ENCODE assay signal across 26 mouse cellular contexts in genomic region chr9:116333956-116334463, GRCm38 (mm10).
A peak's percentile ranks its signal among the peaks of the same experiment; 100 is the strongest.
DNase-seq lines count a peak whose midpoint lies in the region; ATAC-seq and TF ChIP-seq lines count a peak whose summit lies in the region.
"Had no signal": no experiment of that assay in that cellular context is flagged by ENCODE, and none has a peak within 500 bp of the region (broad histone marks: within the 10 kb centered on the region; RNA-seq: fewer than 3 reads in every experiment).

No protein-coding gene starts in this region.

- no peaks in the 10 kb centered on the region; the same call in 1 of the 2 replicates for H3K4me1 ChIP-seq in lung, postnatal 0 days (ENCODE audit: insufficient read depth, low read depth, low read length)
- H3K4me1 ChIP-seq: embryonic facial prominence, embryonic 13.5 days; forebrain, embryonic 13.5 days; heart, embryonic 15.5 days; hindbrain, embryonic 13.5 days had no signal

- no peaks in the 10 kb centered on the region for H3K9me3 ChIP-seq in lung, postnatal 0 days (ENCODE audit: low read length)
- H3K9me3 ChIP-seq: embryonic facial prominence, embryonic 13.5 days; forebrain, embryonic 13.5 days; heart, embryonic 15.5 days; hindbrain, embryonic 13.5 days; kidney, embryonic 15.5 days had no signal

- no peak for TF ChIP-seq CTCF in lung, postnatal 0 days (IDR thresholded peaks at IDR 0.05)

- H3K27ac ChIP-seq in lung, postnatal 0 days (ENCODE audit: low read length) = peak overlapping the region; percentile 20; the same call in 1 of the 2 replicates
- H3K27ac ChIP-seq: embryonic facial prominence, embryonic 13.5 days; forebrain, embryonic 13.5 days; heart, embryonic 15.5 days; hindbrain, embryonic 13.5 days; kidney, embryonic 15.5 days had no signal

- ATAC-seq in CD4-positive, CD25-positive, alpha-beta regulatory T cell, adult 4 months = no peak
- ATAC-seq in lung, postnatal 0 days = peak; percentile 62; the same call in 1 of the 2 replicates
- ATAC-seq: forebrain, embryonic 13.5 days had no signal

- H3K4me3 ChIP-seq in lung, postnatal 0 days (ENCODE audit: low read depth, low read length) = no peak overlapping the region
- H3K4me3 ChIP-seq: embryonic facial prominence, embryonic 13.5 days; forebrain, embryonic 13.5 days; heart, embryonic 15.5 days; hindbrain, embryonic 13.5 days; kidney, embryonic 15.5 days had no signal

- 38% methylated on average over 6 of the region's 6 CpGs for WGBS in lung, postnatal 0 days

- no peaks in the 10 kb centered on the region for H3K36me3 ChIP-seq in lung, postnatal 0 days (ENCODE audit: insufficient read depth, low read length)
- H3K36me3 ChIP-seq: embryonic facial prominence, embryonic 13.5 days; heart, embryonic 15.5 days; hindbrain, embryonic 13.5 days; kidney, embryonic 15.5 days had no signal

- H3K4me2 ChIP-seq in lung, postnatal 0 days (replicated peaks; ENCODE audit: low read depth, low read length) = no peak overlapping the region
- H3K4me2 ChIP-seq: embryonic facial prominence, embryonic 13.5 days; forebrain, embryonic 13.5 days; heart, embryonic 15.5 days; hindbrain, embryonic 13.5 days; kidney, embryonic 15.5 days had no signal

- peak; percentile 89 for TF ChIP-seq EP300 in lung, postnatal 0 days (IDR thresholded peaks at IDR 0.05)

- peak; percentile 14 for DNase-seq in CD4-positive, CD25-positive, alpha-beta regulatory T cell, adult 2 months (ENCODE audit: low read depth, low spot score)
- peak; percentile 87 for DNase-seq in heart, adult 11 months
- DNase-seq in heart, postnatal 10 days = no peak
- peak; percentile 62 for DNase-seq in lung, postnatal 0 days (ENCODE audit: low spot score)
- DNase-seq in lung, postnatal 4 days = no peak
- DNase-seq in right cerebral cortex, adult 2 months (ENCODE audit: low spot score in 2 of 2) = no peak
- no peak for DNase-seq in spleen, postnatal 10 days (ENCODE audit: low spot score in 2 of 2)
- DNase-seq: adrenal gland, adult 2 months; cerebellum, adult 11-12 months; cerebellum, adult 9-11 months; embryo, embryonic 11 days; heart, postnatal 4 days; kidney, adult 18-20 months; kidney, postnatal 25 days; liver; lung, postnatal 10 days; midbrain, embryonic 14.5 days; spleen, adult 18-20 months; thymus, adult 2 months; thymus, postnatal 36 days had no signal

- intact Hi-C loops in heart, postnatal 10 days (cut with DNase I) = no loop called here

- H3K27me3 ChIP-seq in lung, postnatal 0 days (replicated peaks; ENCODE audit: insufficient read depth, low read length) = no peaks in the 10 kb centered on the region
- H3K27me3 ChIP-seq: embryonic facial prominence, embryonic 13.5 days; forebrain, embryonic 13.5 days; heart, embryonic 15.5 days; hindbrain, embryonic 13.5 days; kidney, embryonic 15.5 days had no signal

- no peak overlapping the region for H3K9ac ChIP-seq in lung, postnatal 0 days (replicated peaks; ENCODE audit: low read depth)
- H3K9ac ChIP-seq: embryonic facial prominence, embryonic 13.5 days; forebrain, embryonic 13.5 days; heart, embryonic 15.5 days; hindbrain, embryonic 13.5 days; kidney, embryonic 15.5 days had no signal

Comparison
In these comparisons a context has a peak if more than half of its experiments do, and no peak if none do; other contexts are left out.
1. DNase-seq: peak in CD4-positive, CD25-positive, alpha-beta regulatory T cell, adult 2 months (single experiment), heart, adult 11 months (single experiment) and lung, postnatal 0 days (single experiment); none in heart, postnatal 10 days (0 of 2), lung, postnatal 4 days (0 of 2), right cerebral cortex, adult 2 months (0 of 2) and spleen, postnatal 10 days (0 of 2).